Comparison of ENCODE assay signal across 8 mouse cellular contexts in genomic region chr17:46853281-46853680, GRCm38 (mm10). TPM values are rescaled to one million over a fixed set of nuclear protein-coding genes. Genes with fewer than 3 reads are reported as not detected.
DNase-seq lines count a peak whose midpoint lies in the region; ATAC-seq and TF ChIP-seq lines count a peak whose summit lies in the region.

No protein-coding gene starts in this region.

- no peak overlapping the region for H3K9ac ChIP-seq in hindbrain, embryonic 13.5 days
- no peak overlapping the region for H3K9ac ChIP-seq in hindbrain, embryonic 11.5 days (ENCODE audit: low read depth, low read length)
- H3K9ac ChIP-seq in forebrain, embryonic 11.5 days (ENCODE audit: low read length), result no peak overlapping the region

- no peak overlapping the region for H3K4me3 ChIP-seq in hindbrain, embryonic 13.5 days
- H3K4me3 ChIP-seq in hindbrain, embryonic 11.5 days (ENCODE audit: low read depth, low read length), result no peak overlapping the region
- no peak overlapping the region for H3K4me3 ChIP-seq in forebrain, embryonic 11.5 days (ENCODE audit: low read depth, low read length)
- no peak overlapping the region for H3K4me3 ChIP-seq in layer of hippocampus, adult 2 months

- intact Hi-C loops in heart, postnatal 14 days (cut with DNase I), result no loop called here

- H3K36me3 ChIP-seq in hindbrain, embryonic 13.5 days, result no peaks in the 10 kb centered on the region
- H3K36me3 ChIP-seq in hindbrain, embryonic 11.5 days (ENCODE audit: control insufficient read depth, insufficient read depth, low read length), result no peaks in the 10 kb centered on the region
- H3K36me3 ChIP-seq in forebrain, embryonic 11.5 days (ENCODE audit: control insufficient read depth, insufficient read depth, low read length), result no peaks in the 10 kb centered on the region

- H3K4me1 ChIP-seq in hindbrain, embryonic 13.5 days (replicated peaks), result peaks cover 34% of the 10 kb centered on the region
- H3K4me1 ChIP-seq in hindbrain, embryonic 11.5 days (replicated peaks; ENCODE audit: control insufficient read depth, insufficient read depth, low read length), result no peaks in the 10 kb centered on the region; the same call in 1 of the 2 replicates
- peaks cover 6% of the 10 kb centered on the region; the same call in 1 of the 2 replicates for H3K4me1 ChIP-seq in forebrain, embryonic 11.5 days (replicated peaks; ENCODE audit: control insufficient read depth, insufficient read depth, low read length)

- WGBS in hindbrain, embryonic 13.5 days, result 55% methylated on average over 6 of the region's 6 CpGs
- 74% methylated on average over 6 of the region's 6 CpGs for WGBS in hindbrain, embryonic 11.5 days
- WGBS in forebrain, embryonic 11.5 days, result 70% methylated on average over 6 of the region's 6 CpGs

- no peaks in the 10 kb centered on the region for H3K9me3 ChIP-seq in hindbrain, embryonic 13.5 days
- no peaks in the 10 kb centered on the region for H3K9me3 ChIP-seq in hindbrain, embryonic 11.5 days (ENCODE audit: control insufficient read depth, low read length)
- no peaks in the 10 kb centered on the region for H3K9me3 ChIP-seq in forebrain, embryonic 11.5 days (ENCODE audit: control insufficient read depth, low read length)

- no peak for DNase-seq in hindbrain, embryonic 11.5 days (ENCODE audit: low spot score)
- DNase-seq in adrenal gland, adult 2 months, result peak; percentile 71
- peak; percentile 58 for DNase-seq in forebrain, embryonic 11.5 days (ENCODE audit: low spot score)
- DNase-seq in heart, postnatal 14 days, result peak; percentile 70 to 78
- DNase-seq in layer of hippocampus, adult 2 months (ENCODE audit: low spot score in 2 of 2), result peak; percentile 51 to 60
- DNase-seq in lung, postnatal 36 days, result peak; percentile 86
- peak; percentile 79 for DNase-seq in testis, postnatal 10 days (ENCODE audit: low spot score)

- H3K27me3 ChIP-seq in hindbrain, embryonic 13.5 days, result no peaks in the 10 kb centered on the region
- no peaks in the 10 kb centered on the region for H3K27me3 ChIP-seq in hindbrain, embryonic 11.5 days (ENCODE audit: control insufficient read depth, insufficient read depth, low read length)
- H3K27me3 ChIP-seq in forebrain, embryonic 11.5 days (ENCODE audit: control insufficient read depth, insufficient read depth, low read length), result no peaks in the 10 kb centered on the region

- H3K4me2 ChIP-seq in hindbrain, embryonic 13.5 days, result 0 out of 2 replicates have a peak overlapping the region, but pooled peaks have one; percentile 10
- H3K4me2 ChIP-seq in hindbrain, embryonic 11.5 days (replicated peaks; ENCODE audit: low read depth, low read length), result no peak overlapping the region
- H3K4me2 ChIP-seq in forebrain, embryonic 11.5 days (ENCODE audit: low read depth, low read length, severe bottlenecking), result no peak overlapping the region

- ATAC-seq in hindbrain, embryonic 13.5 days (ENCODE audit: low FRiP score), result no peak
- ATAC-seq in hindbrain, embryonic 11.5 days (ENCODE audit: low FRiP score), result no peak
- ATAC-seq in forebrain, embryonic 11.5 days (replicated peaks; ENCODE audit: low FRiP score), result no peak

- peak overlapping the region; percentile 73 for H3K27ac ChIP-seq in hindbrain, embryonic 13.5 days
- H3K27ac ChIP-seq in hindbrain, embryonic 11.5 days (ENCODE audit: low read depth, low read length), result no peak overlapping the region
- H3K27ac ChIP-seq in forebrain, embryonic 11.5 days (ENCODE audit: low read depth, low read length), result no peak overlapping the region
- peak overlapping the region; percentile 55; the same call in 1 of the 2 replicates for H3K27ac ChIP-seq in layer of hippocampus, adult 2 months

- TF ChIP-seq CTCF in layer of hippocampus, adult 2 months (conservative IDR thresholded peaks at IDR 0.05), result no peak

RNA-seq across cellular contexts. Expression of gene Bicral, which starts 5.0 kb away (rescaled TPM):
- 5.9 and 7.8 TPM in 2 replicates for polyA plus RNA-seq in hindbrain, embryonic 13.5 days (2015; fragmentation: Nextera tagmentation; extraction: Ambion mirVana)
- 5.5 and 7.1 TPM in 2 replicates for polyA plus RNA-seq in hindbrain, embryonic 11.5 days (2014; fragmentation: Nextera tagmentation; extraction: Ambion mirVana)
- total RNA-seq in adrenal gland, adult 2 months (2021), result 10 to 100 TPM; 22.6 to 25.1 TPM
- polyA plus RNA-seq in adrenal gland, adult 2 months (2012; rRNA removed), result 6.1 and 7.7 TPM in 2 replicates
- polyA plus RNA-seq in forebrain, embryonic 11.5 days (2014; fragmentation: Nextera tagmentation; extraction: Ambion mirVana), result 6.8 and 7.2 TPM in 2 replicates
- total RNA-seq in heart, postnatal 14 days (2021), result 10 to 100 TPM; 13.1 to 15.4 TPM
- total RNA-seq in layer of hippocampus, adult 2 months (2021), result 10 to 100 TPM; 56.1 to 61.3 TPM

RNA-seq across cellular contexts. Expression of gene Tbcc, which starts 37.2 kb away (rescaled TPM):
- polyA plus RNA-seq in hindbrain, embryonic 13.5 days (2015; fragmentation: Nextera tagmentation; extraction: Ambion mirVana), result 58.7 and 63.7 TPM in 2 replicates
- polyA plus RNA-seq in hindbrain, embryonic 11.5 days (2014; fragmentation: Nextera tagmentation; extraction: Ambion mirVana), result 74.1 and 84.3 TPM in 2 replicates
- 10 to 100 TPM; 13.1 to 23.8 TPM for total RNA-seq in adrenal gland, adult 2 months (2021)
- 17.2 and 18.5 TPM in 2 replicates for polyA plus RNA-seq in adrenal gland, adult 2 months (2012; rRNA removed)
- polyA plus RNA-seq in forebrain, embryonic 11.5 days (2014; fragmentation: Nextera tagmentation; extraction: Ambion mirVana), result 62.3 and 65.3 TPM in 2 replicates
- 10 to 100 TPM; 17.6 to 20.0 TPM for total RNA-seq in heart, postnatal 14 days (2021)
- 10 to 100 TPM; 27.3 to 36.3 TPM for total RNA-seq in layer of hippocampus, adult 2 months (2021)

RNA-seq across cellular contexts. Expression of gene Prph2, which starts 57.0 kb away (rescaled TPM):
- not detected in 2 replicates for polyA plus RNA-seq in hindbrain, embryonic 13.5 days (2015; fragmentation: Nextera tagmentation; extraction: Ambion mirVana)
- polyA plus RNA-seq in hindbrain, embryonic 11.5 days (2014; fragmentation: Nextera tagmentation; extraction: Ambion mirVana), result not detected in 2 replicates
- total RNA-seq in adrenal gland, adult 2 months (2021), result not detected
- polyA plus RNA-seq in adrenal gland, adult 2 months (2012; rRNA removed), result not detected in 2 replicates
- not detected in 2 replicates for polyA plus RNA-seq in forebrain, embryonic 11.5 days (2014; fragmentation: Nextera tagmentation; extraction: Ambion mirVana)
- total RNA-seq in heart, postnatal 14 days (2021), result not detected
- not detected for total RNA-seq in layer of hippocampus, adult 2 months (2021)

Comparison
In these comparisons a context has a peak if more than half of its experiments do, and no peak if none do; other contexts are left out.
1. H3K27ac ChIP-seq: peak in hindbrain, embryonic 13.5 days (single experiment) and layer of hippocampus, adult 2 months (single experiment); none in hindbrain, embryonic 11.5 days (single experiment) and forebrain, embryonic 11.5 days (single experiment).